8 mouse cellular contexts compared by ENCODE assay signal in the genomic region with DNA sequence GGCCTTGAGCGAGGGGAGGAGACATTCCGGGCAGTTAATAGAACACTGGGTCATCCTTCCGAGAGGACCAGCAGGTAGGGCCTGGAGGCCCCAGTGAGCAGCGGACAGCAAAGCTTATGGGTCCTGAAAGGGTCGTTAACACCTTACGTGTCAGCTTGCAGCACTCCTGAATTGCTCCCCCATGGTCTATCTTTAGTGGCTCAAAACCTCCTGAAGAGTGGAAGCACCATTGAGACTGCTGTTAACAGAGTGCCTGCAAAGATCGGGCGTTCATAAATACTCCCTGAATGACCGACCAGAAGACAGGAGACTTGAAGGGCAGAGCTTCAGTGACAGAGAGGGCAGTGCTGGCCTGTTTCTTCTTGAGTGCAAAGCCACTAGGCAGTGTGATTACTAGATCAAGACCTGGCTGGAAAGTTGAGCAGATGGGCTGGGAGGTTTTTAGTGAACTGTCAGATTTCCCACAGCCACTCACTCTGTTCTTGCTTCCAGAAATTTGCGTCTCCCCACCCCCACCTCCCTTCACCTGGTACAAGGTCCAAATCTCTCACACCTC. TPM values are rescaled to one million over a fixed set of nuclear protein-coding genes. Genes with fewer than 3 reads are reported as not detected.
DNase-seq lines count a peak whose midpoint lies in the region; ATAC-seq and TF ChIP-seq lines count a peak whose summit lies in the region.

No protein-coding gene starts in this region.

- H3K9me3 ChIP-seq in hindbrain, embryonic 16.5 days (ENCODE audit: control insufficient read depth, low read length) = no peaks in the 10 kb centered on the region
- no peaks in the 10 kb centered on the region for H3K9me3 ChIP-seq in midbrain, embryonic 13.5 days

- no peak for TF ChIP-seq CTCF in left cerebral cortex, adult 2 months (IDR thresholded peaks at IDR 0.05)
- TF ChIP-seq CTCF in cortical plate, adult 2 months (IDR thresholded peaks at IDR 0.05; ENCODE audit: extremely low read depth, insufficient read depth, low read length) = no peak

- peak; percentile 61 for ATAC-seq in hindbrain, embryonic 16.5 days
- ATAC-seq in midbrain, embryonic 13.5 days = no peak

- peaks cover 3% of the 10 kb centered on the region; the same call in 1 of the 2 replicates for H3K36me3 ChIP-seq in hindbrain, embryonic 16.5 days (ENCODE audit: control insufficient read depth, insufficient read depth, low read length)
- no peaks in the 10 kb centered on the region for H3K36me3 ChIP-seq in midbrain, embryonic 13.5 days

- H3K4me2 ChIP-seq in hindbrain, embryonic 16.5 days (ENCODE audit: low read length) = peak overlapping the region; percentile 76
- peak overlapping the region; percentile 69 for H3K4me2 ChIP-seq in midbrain, embryonic 13.5 days (replicated peaks)

- intact Hi-C loops in left cerebral cortex, adult 2 months (cut with DNase I) = loop anchor here (5.0 kb wide), 2 partner anchors 263 to 648 kb away; partner anchors contain the start of gene Hccs

- H3K27ac ChIP-seq in left cerebral cortex, adult 2 months = peak overlapping the region; percentile 93
- H3K27ac ChIP-seq in cortical plate, adult 2 months (ENCODE audit: insufficient read depth, low read length) = peak overlapping the region; percentile 80
- H3K27ac ChIP-seq in hindbrain, embryonic 16.5 days (ENCODE audit: low read depth, low read length) = peak overlapping the region; percentile 93
- peak overlapping the region; percentile 90 for H3K27ac ChIP-seq in midbrain, embryonic 13.5 days

- no peak for DNase-seq in left cerebral cortex, adult 2 months (ENCODE audit: extremely low spot score in 1 of 2, low spot score in 2 of 2)
- no peak for DNase-seq in left cerebral cortex, adult 11 months (ENCODE audit: low spot score)
- no peak for DNase-seq in cerebellum, adult 9-10 months
- DNase-seq in ovary, postnatal 10 days (ENCODE audit: low spot score) = no peak
- DNase-seq in cerebellum, postnatal 4 days (ENCODE audit: low spot score in 2 of 2) = no peak

- WGBS in hindbrain, embryonic 16.5 days = 28% methylated on average over 10 of the region's 10 CpGs
- 27% methylated on average over 10 of the region's 10 CpGs for WGBS in midbrain, embryonic 13.5 days

- peak overlapping the region; percentile 68 for H3K4me3 ChIP-seq in left cerebral cortex, adult 2 months
- peak overlapping the region; percentile 89 for H3K4me3 ChIP-seq in cortical plate, adult 2 months (ENCODE audit: insufficient read depth, low read length)
- H3K4me3 ChIP-seq in hindbrain, embryonic 16.5 days (ENCODE audit: low read length) = peak overlapping the region; percentile 58
- H3K4me3 ChIP-seq in midbrain, embryonic 13.5 days (replicated peaks) = peak overlapping the region; percentile 52

- H3K27me3 ChIP-seq in hindbrain, embryonic 16.5 days (replicated peaks; ENCODE audit: control insufficient read depth, insufficient read depth, low read length) = no peaks in the 10 kb centered on the region
- H3K27me3 ChIP-seq in midbrain, embryonic 13.5 days = peaks cover 10% of the 10 kb centered on the region; the same call in 1 of the 2 replicates

- peak overlapping the region; percentile 79 for H3K9ac ChIP-seq in hindbrain, embryonic 16.5 days (ENCODE audit: low read depth, low read length)
- peak overlapping the region; percentile 76 for H3K9ac ChIP-seq in midbrain, embryonic 13.5 days (replicated peaks)

- H3K4me1 ChIP-seq in cortical plate, adult 2 months (ENCODE audit: control insufficient read depth, insufficient read depth, low read length) = no peaks in the 10 kb centered on the region
- H3K4me1 ChIP-seq in hindbrain, embryonic 16.5 days (ENCODE audit: control insufficient read depth, insufficient read depth, low read depth, low read length) = no peaks in the 10 kb centered on the region; the same call in 1 of the 2 replicates
- no peaks in the 10 kb centered on the region for H3K4me1 ChIP-seq in midbrain, embryonic 13.5 days (replicated peaks)

- TF ChIP-seq POLR2A in cortical plate, adult 2 months (IDR thresholded peaks at IDR 0.05; ENCODE audit: extremely low read depth, insufficient read depth, low read length) = no peak; the same call in 1 of the 2 replicates

RNA-seq across cellular contexts. Expression of gene Msl3, which starts 0.8 kb away (rescaled TPM):
- total RNA-seq in left cerebral cortex, adult 2 months (2021) = 10 to 100 TPM; 24.0 to 25.9 TPM
- polyA plus RNA-seq in cortical plate, adult 2 months (2012; rRNA removed) = 19.9 and 20.8 TPM in 2 replicates
- 18.4 and 19.2 TPM in 2 replicates for polyA plus RNA-seq in hindbrain, embryonic 16.5 days (2015; fragmentation: Nextera tagmentation; extraction: Ambion mirVana)
- 19.6 and 19.7 TPM in 2 replicates for polyA plus RNA-seq in midbrain, embryonic 13.5 days (2015; fragmentation: Nextera tagmentation; extraction: Ambion mirVana)
